Mouse (Mus musculus) megakaryocyte, embryonic 14.5 days (primary cell): Measurements from ENCODE around the gene Camkv. TPM values are rescaled to one million over a fixed set of nuclear protein-coding genes. Genes with fewer than 3 reads are reported as not detected.

Experiments
- H3K27me3 ChIP-seq: replicated peaks from 2 replicates; pipeline ENCODE3; 2012; ENCODE audit warnings: inconsistent platforms
- H3K36me3 ChIP-seq: replicated peaks from 2 replicates; pipeline ENCODE3; 2012; ENCODE audit warnings: low read length, inconsistent platforms, mixed read lengths
- H3K4me1 ChIP-seq: 2 replicates; pipeline ENCODE4 v1.6.1; 2012; ENCODE audit warnings: inconsistent platforms
- H3K4me3 ChIP-seq: replicated peaks from 2 replicates; pipeline ENCODE3; 2012; ENCODE audit warnings: moderate library complexity, mild to moderate bottlenecking, inconsistent platforms
- H3K9me3 ChIP-seq: 2 replicates; pipeline ENCODE4 v1.6.1; 2012; ENCODE audit warnings: inconsistent platforms
- FLI1 ChIP-seq: IDR thresholded peaks from 2 replicates; pipeline ENCODE4 v1.6.1; 2012; ENCODE audit warnings: low read length, inconsistent platforms, mixed read lengths
- GATA1 ChIP-seq: IDR thresholded peaks from 3 replicates; pipeline ENCODE4 v1.6.1; 2012; ENCODE audit warnings: mixed read lengths, low read length, inconsistent platforms, borderline replicate concordance
- polyA plus RNA-seq: library from polyadenylated mRNA; stranded (reverse); fragments of >175 nt; gene quantifications from 2 replicates; pipeline ENCODE4 v1.2.3, GENCODE M21; 2012; ENCODE audit warnings: low replicate concordance; ENCODE audit not compliant: insufficient read depth

The Camkv gene
- not detected in 2 replicates for polyA plus RNA-seq

DNA sequence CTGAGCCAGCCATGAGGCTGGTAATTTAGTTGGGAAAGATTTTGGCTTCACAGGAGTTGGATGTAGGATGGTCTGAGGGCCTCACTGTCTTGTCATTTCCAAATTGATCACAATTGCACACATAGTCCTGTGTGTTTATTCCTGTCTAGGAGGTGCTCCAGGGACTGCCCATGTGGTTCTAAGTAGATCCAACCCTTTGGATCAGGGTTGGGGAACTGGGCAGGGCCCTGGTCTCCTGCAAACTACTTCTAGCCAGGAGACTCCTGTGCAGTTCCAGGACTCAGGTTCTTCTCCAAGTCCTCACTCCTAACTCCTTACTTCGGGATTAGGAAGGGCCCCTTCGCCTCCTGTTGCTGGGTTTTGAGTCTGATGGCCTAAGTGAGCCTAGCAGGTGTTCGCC lies at the start of gene Camkv:
Camkv (plus strand) TSS at position 301 of the 400 bp plus-strand sequence.
- no peaks in the 10 kb centered on the region for H3K9me3 ChIP-seq
- TF ChIP-seq GATA1 (no peak), FLI1 (no peak)
- H3K4me1 ChIP-seq: peaks cover 19% of the 10 kb centered on the region
- H3K27me3 ChIP-seq: peaks cover 93% of the 10 kb centered on the region
- H3K36me3 ChIP-seq: no peaks in the 10 kb centered on the region
- H3K4me3 ChIP-seq: peak within 1 kb of the TSS; percentile 81

DNA sequence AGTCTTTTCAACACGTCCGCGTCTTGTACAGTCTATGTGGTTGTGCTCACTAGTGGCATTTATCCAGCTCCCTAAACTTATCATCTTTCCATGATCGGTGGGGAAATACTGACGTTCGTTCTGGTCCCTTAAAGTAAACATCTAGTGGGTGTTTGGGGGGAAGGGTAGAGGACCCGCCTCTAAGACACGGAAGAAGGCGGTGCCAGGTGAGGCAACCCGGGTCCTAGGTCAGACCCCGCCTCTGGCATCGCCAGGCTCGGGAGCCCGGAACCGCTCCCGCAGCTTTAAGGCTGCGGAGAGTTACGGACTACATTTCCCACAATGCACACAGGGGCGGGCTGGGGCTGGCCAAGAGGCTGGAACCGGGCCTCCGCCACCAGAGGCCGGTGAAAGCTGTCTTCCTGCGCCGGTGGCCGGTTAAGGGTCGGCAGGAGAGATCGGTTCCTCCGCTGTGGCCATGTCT lies 47.6 kb upstream of the Camkv start, which contains the start of gene Mon1a:
Mon1a (plus strand) TSS at position 348 of the 463 bp plus-strand sequence.
- no peak for TF ChIP-seq GATA1
- no peak for TF ChIP-seq FLI1
- H3K4me3 ChIP-seq: peak within 1 kb of the TSS; percentile 96
- no peaks in the 10 kb centered on the region for H3K27me3 ChIP-seq
- H3K4me1 ChIP-seq: peaks cover 24% of the 10 kb centered on the region
- peaks cover 21% of the 10 kb centered on the region for H3K36me3 ChIP-seq
- H3K9me3 ChIP-seq: no peaks in the 10 kb centered on the region

DNA sequence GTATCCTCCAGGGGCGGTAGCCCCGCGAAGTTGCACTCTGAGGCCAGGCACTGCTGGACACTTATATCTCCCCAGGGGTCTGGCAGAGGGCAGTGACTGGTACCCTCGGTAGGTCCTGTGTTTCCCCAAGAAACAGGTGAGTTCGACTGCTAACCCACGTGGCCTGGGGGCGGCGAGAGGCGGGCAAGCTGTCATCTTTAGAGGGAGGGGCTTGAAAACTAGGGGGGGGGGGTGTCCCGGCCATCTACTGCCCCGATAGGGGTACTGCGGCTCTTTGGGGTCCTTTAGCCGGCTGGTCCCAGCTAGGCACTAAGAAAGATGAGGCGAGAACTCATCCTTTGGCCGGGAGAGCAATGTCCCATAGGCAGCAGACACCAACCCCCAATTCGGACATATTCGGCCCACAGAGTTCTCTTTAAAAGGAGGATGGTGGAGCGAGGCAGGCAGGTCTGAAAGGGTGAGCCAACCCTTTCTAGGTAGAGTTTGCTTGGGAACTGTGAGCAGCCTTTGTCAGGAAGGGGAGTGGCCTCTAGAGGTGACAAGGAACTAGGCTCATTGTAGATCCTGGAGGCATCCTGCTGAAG lies 47.1 kb upstream of the Camkv start:
- TF ChIP-seq GATA1 (no peak), FLI1 (no peak)

DNA sequence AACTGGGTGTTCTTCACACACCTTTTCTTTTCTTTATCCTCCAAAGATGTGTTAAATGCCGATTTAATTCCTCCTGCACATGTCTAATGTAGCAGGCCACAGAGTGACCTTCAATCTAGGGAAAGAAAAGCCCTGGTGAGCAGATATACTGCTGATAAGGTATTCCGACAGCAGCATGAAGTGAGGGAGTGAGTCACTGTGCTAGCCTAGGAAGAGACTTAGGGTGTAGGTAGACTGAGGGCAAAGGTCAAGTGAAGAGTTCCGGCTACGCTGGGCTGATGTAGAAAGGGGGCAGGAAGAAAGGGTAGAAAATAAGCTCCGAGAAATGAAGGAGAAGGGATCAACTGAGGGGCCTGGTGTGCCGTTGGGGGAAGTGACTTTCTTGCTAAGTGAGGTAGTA lies 45.2 kb upstream of the Camkv start:
- Histone ChIP-seq H3K27me3 (no peaks in the 10 kb centered on the region), H3K4me1 (peaks cover 29% of the 10 kb centered on the region), H3K4me3 (no peak overlapping the region), H3K36me3 (peaks cover 28% of the 10 kb centered on the region), H3K9me3 (no peaks in the 10 kb centered on the region)
- TF ChIP-seq FLI1 (no peak), GATA1 (no peak)

More for the DNA sequence above, 47.1 kb upstream of the Camkv start:
- no peaks in the 10 kb centered on the region for H3K27me3 ChIP-seq
- H3K36me3 ChIP-seq: peaks cover 26% of the 10 kb centered on the region
- H3K9me3 ChIP-seq: no peaks in the 10 kb centered on the region
- H3K4me3 ChIP-seq: peak overlapping the region; percentile 96
- peaks cover 24% of the 10 kb centered on the region for H3K4me1 ChIP-seq

DNA sequence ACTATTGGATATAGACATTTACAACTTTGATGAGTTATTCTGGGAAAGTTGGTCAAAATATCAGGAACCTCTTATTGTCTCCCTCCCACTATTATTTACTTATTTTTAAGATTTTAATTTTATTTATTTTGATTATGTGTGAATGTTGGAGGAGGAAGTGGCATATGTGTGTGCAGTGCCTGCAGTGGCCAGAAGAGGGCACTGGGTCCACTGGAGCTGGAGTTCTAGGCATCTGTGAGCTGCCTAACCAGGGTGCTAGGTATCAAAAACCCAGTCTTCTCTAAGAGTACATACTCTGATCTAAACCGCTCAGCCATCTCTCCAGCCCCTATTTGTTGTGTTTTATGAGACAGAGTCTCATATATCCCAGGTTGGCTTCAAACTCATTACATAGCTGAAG lies 44.5 kb upstream of the Camkv start:
- Histone ChIP-seq H3K4me1 (peaks cover 29% of the 10 kb centered on the region), H3K9me3 (no peaks in the 10 kb centered on the region), H3K36me3 (peaks cover 32% of the 10 kb centered on the region), H3K4me3 (no peak overlapping the region), H3K27me3 (no peaks in the 10 kb centered on the region)
- TF ChIP-seq FLI1: no peak
- TF ChIP-seq GATA1: no peak

DNA sequence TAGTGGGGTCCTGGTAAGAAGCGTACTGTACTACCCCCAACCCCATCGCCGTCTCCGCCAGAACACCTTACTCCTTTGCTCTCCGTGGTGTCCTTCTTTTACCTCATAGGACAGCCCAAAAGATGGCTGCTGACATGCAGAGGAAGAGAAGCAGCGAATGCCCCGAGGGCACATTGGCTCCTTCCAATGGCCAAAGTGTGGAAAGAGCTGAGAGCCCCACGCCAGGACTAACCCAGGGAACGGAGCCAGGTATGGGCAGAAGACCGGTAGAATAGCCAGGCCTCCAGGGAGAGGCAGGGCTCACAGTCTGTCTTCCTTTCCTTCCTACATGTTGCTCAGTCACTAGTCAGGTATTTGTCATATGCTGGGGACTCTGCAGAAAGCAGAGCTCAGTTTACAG lies 36.9 kb upstream of the Camkv start:
- H3K4me1 ChIP-seq: peaks cover 8% of the 10 kb centered on the region; the same call in 1 of the 2 replicates
- no peak overlapping the region for H3K4me3 ChIP-seq
- TF ChIP-seq FLI1 (no peak), GATA1 (no peak)
- H3K36me3 ChIP-seq: peaks cover 71% of the 10 kb centered on the region
- H3K27me3 ChIP-seq: no peaks in the 10 kb centered on the region
- H3K9me3 ChIP-seq: no peaks in the 10 kb centered on the region

DNA sequence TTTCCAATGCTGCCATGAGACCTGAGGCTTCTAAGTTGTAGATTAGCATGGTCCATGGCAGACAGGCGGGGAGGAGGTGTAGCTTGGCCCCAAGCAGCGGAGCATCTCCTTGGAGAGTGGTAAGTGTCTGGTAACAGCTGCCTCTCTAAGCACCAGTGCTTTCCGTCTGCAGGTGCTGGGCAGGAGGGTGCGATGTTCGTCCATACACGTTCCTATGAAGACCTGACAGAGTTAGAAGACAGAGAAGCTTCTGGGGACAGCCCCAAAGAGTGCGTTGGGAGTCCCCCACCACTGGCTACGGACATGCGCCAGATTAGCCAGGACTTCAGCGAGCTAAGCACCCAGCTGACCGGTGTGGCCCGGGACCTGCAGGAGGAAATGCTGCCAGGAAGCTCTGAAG lies 35.6 kb upstream of the Camkv start:
- no peak overlapping the region for H3K4me3 ChIP-seq
- H3K9me3 ChIP-seq: no peaks in the 10 kb centered on the region
- H3K27me3 ChIP-seq: no peaks in the 10 kb centered on the region
- peaks cover 4% of the 10 kb centered on the region for H3K4me1 ChIP-seq
- TF ChIP-seq GATA1: no peak
- no peak for TF ChIP-seq FLI1
- H3K36me3 ChIP-seq: peaks cover 72% of the 10 kb centered on the region

DNA sequence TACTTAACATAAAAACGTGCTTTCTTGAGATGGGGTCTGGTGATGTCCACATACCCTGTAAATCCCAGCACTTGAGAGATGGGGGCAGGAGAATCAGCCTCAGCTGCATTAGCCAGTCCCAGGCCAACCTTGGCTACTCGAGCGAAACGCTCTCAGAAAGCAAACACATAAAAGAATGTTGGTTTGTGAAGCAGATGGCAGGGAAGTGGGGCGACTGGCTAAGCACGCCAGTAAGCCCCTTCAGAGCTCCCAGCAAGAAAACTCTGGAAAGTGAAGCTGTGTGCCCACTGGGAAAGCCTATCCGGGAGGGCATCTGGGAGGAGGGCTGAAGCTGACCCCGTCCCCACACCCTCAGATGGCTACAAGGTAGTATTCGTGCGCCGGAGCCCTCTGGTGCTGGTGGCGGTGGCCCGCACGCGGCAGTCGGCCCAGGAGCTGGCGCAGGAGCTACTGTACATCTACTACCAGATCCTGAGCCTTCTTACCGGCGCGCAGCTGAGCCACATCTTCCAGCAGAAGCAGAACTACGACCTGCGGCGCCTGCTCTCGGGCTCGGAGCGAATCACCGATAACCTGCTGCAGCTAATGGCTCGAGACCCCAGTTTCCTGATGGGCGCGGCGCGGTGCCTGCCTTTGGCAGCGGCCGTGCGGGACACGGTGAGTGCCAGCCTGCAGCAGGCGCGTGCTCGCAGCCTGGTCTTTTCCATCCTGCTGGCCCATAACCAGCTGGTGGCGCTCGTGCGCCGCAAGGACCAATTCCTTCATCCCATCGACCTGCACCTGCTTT lies 34.4 kb upstream of the Camkv start:
- Histone ChIP-seq H3K4me1 (peaks cover 15% of the 10 kb centered on the region), H3K9me3 (no peaks in the 10 kb centered on the region), H3K27me3 (no peaks in the 10 kb centered on the region), H3K36me3 (peaks cover 68% of the 10 kb centered on the region), H3K4me3 (no peak overlapping the region)
- TF ChIP-seq FLI1 (no peak), GATA1 (no peak)

DNA sequence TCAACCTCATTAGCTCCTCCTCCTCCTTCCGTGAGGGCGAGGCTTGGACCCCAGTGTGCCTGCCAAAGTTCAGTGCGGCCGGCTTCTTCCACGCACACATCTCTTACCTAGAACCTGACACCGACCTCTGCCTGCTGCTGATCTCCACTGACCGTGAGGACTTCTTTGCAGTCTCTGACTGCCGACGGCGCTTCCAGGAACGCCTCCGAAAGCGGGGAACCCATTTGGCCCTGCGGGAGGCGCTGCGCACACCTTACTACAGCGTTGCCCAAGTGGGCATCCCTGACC lies 33.9 kb upstream of the Camkv start:
- Histone ChIP-seq H3K9me3 (no peaks in the 10 kb centered on the region), H3K36me3 (peaks cover 65% of the 10 kb centered on the region), H3K4me3 (no peak overlapping the region), H3K4me1 (peaks cover 20% of the 10 kb centered on the region), H3K27me3 (peaks cover 3% of the 10 kb centered on the region)
- TF ChIP-seq FLI1 (no peak), GATA1 (no peak)

DNA sequence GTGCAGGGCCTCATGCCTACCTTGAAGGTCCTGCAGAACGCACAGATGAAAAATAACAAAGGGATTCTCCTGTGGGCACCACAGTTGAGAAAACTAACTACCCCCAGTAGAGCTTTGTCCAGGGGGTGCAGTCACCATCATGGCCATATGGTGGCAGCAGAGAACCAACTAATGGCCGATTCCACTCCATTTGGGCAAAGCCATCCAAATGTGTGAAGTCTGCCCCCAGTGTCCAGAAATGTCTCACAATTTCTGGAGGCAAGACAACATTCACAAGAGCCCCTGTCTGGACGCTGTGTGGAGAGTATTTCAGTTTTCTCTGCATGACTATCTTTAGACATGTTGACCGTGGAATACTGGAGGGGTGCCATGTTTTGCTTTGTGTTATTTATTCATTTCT lies 30.7 kb upstream of the Camkv start:
- Histone ChIP-seq H3K27me3 (peaks cover 22% of the 10 kb centered on the region), H3K4me1 (peaks cover 34% of the 10 kb centered on the region), H3K36me3 (peaks cover 39% of the 10 kb centered on the region), H3K9me3 (no peaks in the 10 kb centered on the region), H3K4me3 (no peak overlapping the region)
- TF ChIP-seq GATA1 (no peak), FLI1 (no peak)
